Mouse (Mus musculus): ENCODE data around the gene Wdhd1. TPM values are rescaled to one million over a fixed set of nuclear protein-coding genes. Genes with fewer than 3 reads are reported as not detected.
"Not testable (repeated sequence)": the region's sequence is repeated elsewhere in the genome, so short reads cannot be mapped to it uniquely, and the experiment has no call there.

Wdhd1 gene
- polyA plus RNA-seq (2015; fragmentation: Nextera tagmentation; extraction: Ambion mirVana): 11.7 and 17.4 TPM in 2 replicates

- peak; percentile 96 for ATAC-seq (replicated peaks; ENCODE audit: insufficient number of reproducible peaks, insufficient read depth, low FRiP score, low read depth)
- peak within 1 kb of the TSS; percentile 88 for H3K4me2 ChIP-seq
Measured at GRCm38 (mm10) chr14:47276637-47277393, at the start of gene Wdhd1, which contains the start of gene Socs4. Gene Wdhd1 (minus strand): TSS chr14:47276857. Gene Socs4 (plus strand): TSS chr14:47276931.

DNA sequence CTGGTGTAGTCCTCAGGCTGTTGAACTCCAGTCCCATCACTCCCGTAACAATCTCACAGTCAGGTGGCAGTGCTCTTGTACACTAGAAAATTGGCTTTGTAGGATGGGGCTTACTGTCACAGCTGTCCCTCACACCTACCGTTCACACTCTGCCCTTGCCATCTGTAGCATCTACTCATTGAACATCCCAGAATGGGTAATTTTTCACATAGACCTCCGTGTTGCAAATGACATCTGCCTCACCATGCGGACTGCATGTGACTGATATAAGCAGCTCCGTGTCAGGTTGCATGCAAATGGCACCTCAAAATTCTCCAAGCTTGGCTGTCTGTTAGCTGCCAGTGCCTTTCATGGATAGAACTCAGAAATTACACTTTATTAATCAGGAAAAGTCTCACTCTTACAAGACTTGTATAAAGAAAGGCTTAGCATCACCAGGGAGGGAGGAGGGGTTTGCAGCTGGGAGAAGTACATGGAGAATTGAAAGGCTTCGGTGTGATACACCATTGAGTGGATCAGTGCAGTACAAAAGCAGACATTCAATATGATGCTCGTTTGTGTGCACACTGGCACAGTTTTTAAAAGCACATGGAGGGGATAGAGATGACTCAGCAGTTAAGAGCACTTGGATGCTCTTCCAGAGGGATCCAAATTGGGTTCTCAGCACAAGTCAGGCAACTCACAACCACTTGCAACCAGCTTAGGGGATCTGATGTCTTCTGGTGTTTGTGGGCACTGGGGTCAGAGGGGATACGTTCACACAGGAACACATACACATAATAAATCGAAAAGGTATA is 49.5 kb upstream of the Wdhd1 start:
- no peak overlapping the region for H3K4me2 ChIP-seq
- 86% methylated on average over 9 of the region's 9 CpGs for WGBS
- H3K4me1 ChIP-seq (replicated peaks): no peaks in the 10 kb centered on the region
- H3K27ac ChIP-seq: no peak overlapping the region
- no peak overlapping the region for H3K9ac ChIP-seq
- ATAC-seq (replicated peaks; ENCODE audit: insufficient number of reproducible peaks, insufficient read depth, low FRiP score, low read depth): no peak
- no peaks in the 10 kb centered on the region for H3K27me3 ChIP-seq
- 0 out of 2 replicates have a peak, but pooled peaks cover 2% of the 10 kb centered on the region for H3K36me3 ChIP-seq
- H3K9me3 ChIP-seq (replicated peaks): no peaks in the 10 kb centered on the region
- no peak overlapping the region for H3K4me3 ChIP-seq

More at GRCm38 (mm10) chr14:47276637-47277393, at the start of gene Wdhd1, which contains the start of gene Socs4:
- under 1% methylated on average over 71 of the region's 77 CpGs for WGBS
- peak within 1 kb of the TSS; percentile 93 for H3K9ac ChIP-seq
- H3K27me3 ChIP-seq: no peaks in the 10 kb centered on the region
- no peaks in the 10 kb centered on the region for H3K9me3 ChIP-seq (replicated peaks)
- H3K4me3 ChIP-seq: peak within 1 kb of the TSS; percentile 98
- 0 out of 2 replicates have a peak, but pooled peaks cover 2% of the 10 kb centered on the region for H3K36me3 ChIP-seq
- H3K27ac ChIP-seq: peak within 1 kb of the TSS; percentile 98
- H3K4me1 ChIP-seq (replicated peaks): peaks cover 8% of the 10 kb centered on the region

GRCm38 (mm10) chr14:47321581-47321980 is 44.9 kb upstream of the Wdhd1 start:
- peaks cover 16% of the 10 kb centered on the region for H3K36me3 ChIP-seq
- not testable (repeated sequence) for H3K4me3 ChIP-seq; H3K9ac ChIP-seq; H3K4me1 ChIP-seq (replicated peaks); H3K27me3 ChIP-seq; H3K4me2 ChIP-seq; ATAC-seq (replicated peaks; ENCODE audit: insufficient number of reproducible peaks, insufficient read depth, low FRiP score, low read depth); H3K9me3 ChIP-seq (replicated peaks); H3K27ac ChIP-seq
- WGBS: 80% methylated on average over 7 of the region's 8 CpGs

GRCm38 (mm10) chr14:47319362-47319761 is 42.7 kb upstream of the Wdhd1 start:
- no peak for ATAC-seq (replicated peaks; ENCODE audit: insufficient number of reproducible peaks, insufficient read depth, low FRiP score, low read depth)
- 90% methylated on average over 5 of the region's 5 CpGs for WGBS
- no peak overlapping the region for H3K27ac ChIP-seq
- no peak overlapping the region for H3K9ac ChIP-seq
- H3K27me3 ChIP-seq: no peaks in the 10 kb centered on the region
- peaks cover 26% of the 10 kb centered on the region for H3K36me3 ChIP-seq
- H3K4me2 ChIP-seq: no peak overlapping the region
- no peak overlapping the region for H3K4me3 ChIP-seq
- no peaks in the 10 kb centered on the region for H3K4me1 ChIP-seq (replicated peaks)
- H3K9me3 ChIP-seq (replicated peaks): no peaks in the 10 kb centered on the region

GRCm38 (mm10) chr14:47310342-47311181 is 33.9 kb upstream of the Wdhd1 start:
- H3K36me3 ChIP-seq: peaks cover 45% of the 10 kb centered on the region

DNA sequence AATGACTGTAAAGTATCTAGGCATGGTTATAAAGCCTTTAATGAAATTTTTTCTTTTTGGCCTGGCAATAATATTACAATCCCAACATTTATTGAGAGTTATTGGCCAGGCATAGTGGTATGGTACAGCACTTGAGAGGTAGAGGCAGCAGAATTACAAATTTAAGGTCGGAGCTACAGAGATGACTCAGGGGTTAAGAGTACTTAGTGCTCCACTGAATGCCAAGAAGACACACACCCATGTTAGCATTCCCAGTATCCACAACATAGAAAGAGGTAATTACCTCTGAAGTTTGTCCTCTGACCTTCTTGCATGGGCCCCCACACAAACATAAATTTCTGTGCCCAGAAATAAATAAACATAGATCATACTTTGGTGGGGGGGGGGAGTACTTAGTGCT is 32.4 kb upstream of the Wdhd1 start:
- Histone ChIP-seq H3K4me1 (replicated peaks) (no peaks in the 10 kb centered on the region), H3K9me3 (replicated peaks) (no peaks in the 10 kb centered on the region), H3K9ac (no peak overlapping the region), H3K27ac (no peak overlapping the region), H3K36me3 (peaks cover 35% of the 10 kb centered on the region), H3K4me3 (no peak overlapping the region), H3K4me2 (no peak overlapping the region), H3K27me3 (no peaks in the 10 kb centered on the region)
- 88% methylated on average over 1 of the region's 1 CpGs for WGBS
- ATAC-seq (replicated peaks; ENCODE audit: insufficient number of reproducible peaks, insufficient read depth, low FRiP score, low read depth): no peak

More at GRCm38 (mm10) chr14:47310342-47311181, 33.9 kb upstream of the Wdhd1 start:
- Histone ChIP-seq H3K9ac (no peak overlapping the region), H3K4me3 (no peak overlapping the region), H3K4me2 (no peak overlapping the region), H3K4me1 (replicated peaks) (no peaks in the 10 kb centered on the region), H3K27ac (no peak overlapping the region), H3K27me3 (no peaks in the 10 kb centered on the region), H3K9me3 (replicated peaks) (no peaks in the 10 kb centered on the region)
- no peak for ATAC-seq (replicated peaks; ENCODE audit: insufficient number of reproducible peaks, insufficient read depth, low FRiP score, low read depth)
- WGBS: 94% methylated on average over 18 of the region's 18 CpGs

GRCm38 (mm10) chr14:47307669-47308068 is 31.0 kb upstream of the Wdhd1 start:
- no peak overlapping the region for H3K27ac ChIP-seq
- no peak overlapping the region for H3K4me3 ChIP-seq
- H3K4me2 ChIP-seq: no peak overlapping the region
- H3K4me1 ChIP-seq (replicated peaks): peaks cover 4% of the 10 kb centered on the region; the same call in 1 of the 2 replicates
- peaks cover 24% of the 10 kb centered on the region for H3K36me3 ChIP-seq
- no peaks in the 10 kb centered on the region for H3K9me3 ChIP-seq (replicated peaks)
- 87% methylated on average over 3 of the region's 3 CpGs for WGBS
- no peaks in the 10 kb centered on the region for H3K27me3 ChIP-seq
- H3K9ac ChIP-seq: no peak overlapping the region
- no peak for ATAC-seq (replicated peaks; ENCODE audit: insufficient number of reproducible peaks, insufficient read depth, low FRiP score, low read depth)

- Histone ChIP-seq H3K4me1 (replicated peaks) (peaks cover 4% of the 10 kb centered on the region; the same call in 1 of the 2 replicates), H3K9me3 (replicated peaks) (no peaks in the 10 kb centered on the region), H3K4me3 (no peak overlapping the region), H3K27ac (no peak overlapping the region), H3K4me2 (no peak overlapping the region), H3K9ac (no peak overlapping the region), H3K36me3 (peaks cover 10% of the 10 kb centered on the region), H3K27me3 (no peaks in the 10 kb centered on the region)
- ATAC-seq (replicated peaks; ENCODE audit: insufficient number of reproducible peaks, insufficient read depth, low FRiP score, low read depth): no peak
- WGBS: 86% methylated on average over 4 of the region's 4 CpGs
Measured at GRCm38 (mm10) chr14:47305933-47306332, 29.3 kb upstream of the Wdhd1 start.

- H3K9ac ChIP-seq: no peak overlapping the region
- 81% methylated on average over 6 of the region's 6 CpGs for WGBS
Measured at GRCm38 (mm10) chr14:47304814-47305405, 28.3 kb upstream of the Wdhd1 start.

GRCm38 (mm10) chr14:47302885-47303680 is 26.4 kb upstream of the Wdhd1 start:
- no peak overlapping the region for H3K4me3 ChIP-seq
- H3K9me3 ChIP-seq (replicated peaks): no peaks in the 10 kb centered on the region
- H3K36me3 ChIP-seq: no peaks in the 10 kb centered on the region
- 79% methylated on average over 14 of the region's 14 CpGs for WGBS
- no peak overlapping the region for H3K9ac ChIP-seq
- no peak for ATAC-seq (replicated peaks; ENCODE audit: insufficient number of reproducible peaks, insufficient read depth, low FRiP score, low read depth)
- H3K27ac ChIP-seq: no peak overlapping the region
- no peak overlapping the region for H3K4me2 ChIP-seq
- no peaks in the 10 kb centered on the region for H3K27me3 ChIP-seq
- H3K4me1 ChIP-seq (replicated peaks): peaks cover 20% of the 10 kb centered on the region

More at GRCm38 (mm10) chr14:47304814-47305405, 28.3 kb upstream of the Wdhd1 start:
- Histone ChIP-seq H3K4me2 (no peak overlapping the region), H3K4me3 (no peak overlapping the region), H3K27ac (no peak overlapping the region), H3K9me3 (replicated peaks) (no peaks in the 10 kb centered on the region), H3K4me1 (replicated peaks) (peaks cover 11% of the 10 kb centered on the region), H3K27me3 (no peaks in the 10 kb centered on the region), H3K36me3 (no peaks in the 10 kb centered on the region)
- ATAC-seq (replicated peaks; ENCODE audit: insufficient number of reproducible peaks, insufficient read depth, low FRiP score, low read depth): no peak

Measured in heart, embryonic 15.5 days (tissue).